Mouse (Mus musculus) brain, adult 2 months (tissue): ENCODE measurements around the gene Gmpr2.

Source experiments
- DNase-seq: peaks from one replicate; pipeline ENCODE4 v3.0.0; 2011; ENCODE audit warnings: low read depth, low spot score

Gmpr2 gene

GRCm38 (mm10) chr14:55724411-55724871 is 52.7 kb downstream of the Gmpr2 start:
- no peak for DNase-seq

GRCm38 (mm10) chr14:55726261-55726660 is 54.5 kb downstream of the Gmpr2 start:
- DNase-seq = no peak

GRCm38 (mm10) chr14:55727889-55728685 is 56.3 kb downstream of the Gmpr2 start:
- DNase-seq = no peak
